Mouse (Mus musculus) embryonic facial prominence, embryonic 12.5 days (tissue): ENCODE results near the gene Sulf2. TPM values are rescaled to one million over a fixed set of nuclear protein-coding genes. Genes with fewer than 3 reads are reported as not detected.
"Not testable (repeated sequence)": the region's sequence is repeated elsewhere in the genome, so short reads cannot be mapped to it uniquely, and the experiment has no call there.

Experiments used
- ATAC-seq: fragments of 200-750 bp; cut with Nextera tagmentation; 2 replicates; pipeline ENCODE4 v1.8.0; 2017; ENCODE audit not compliant: insufficient number of reproducible peaks, insufficient read depth, low FRiP score, low TSS enrichment
- H3K27ac ChIP-seq: fragments of 300-500 bp; sonication (generic); 2 replicates; pipeline ENCODE4 v1.5.1; 2016; ENCODE audit warnings: mild to moderate bottlenecking
- H3K27me3 ChIP-seq: fragments of 300-500 bp; sonication (generic); 2 replicates; pipeline ENCODE4 v1.6.1; 2016; ENCODE audit warnings: mild to moderate bottlenecking, moderate library complexity
- H3K36me3 ChIP-seq: fragments of 300-500 bp; sonication (generic); 2 replicates; pipeline ENCODE4 v1.6.1; 2016; ENCODE audit warnings: mild to moderate bottlenecking
- H3K4me1 ChIP-seq: fragments of 300-500 bp; sonication (generic); 2 replicates; pipeline ENCODE4 v1.6.1; 2016
- H3K4me2 ChIP-seq: fragments of 300-500 bp; sonication (generic); replicated peaks from 2 replicates; pipeline ENCODE4 v1.6.1; 2016; ENCODE audit warnings: mild to moderate bottlenecking, moderate library complexity
- H3K4me3 ChIP-seq: fragments of 300-500 bp; sonication (generic); 2 replicates; pipeline ENCODE4 v1.5.1; 2016; ENCODE audit warnings: mild to moderate bottlenecking
- H3K9ac ChIP-seq: fragments of 300-500 bp; sonication (generic); 2 replicates; pipeline ENCODE4 v1.6.1; 2016; ENCODE audit warnings: mild to moderate bottlenecking, moderate library complexity
- H3K9me3 ChIP-seq: fragments of 300-500 bp; sonication (generic); 2 replicates; pipeline ENCODE4 v1.6.1; 2016; ENCODE audit warnings: mild to moderate bottlenecking, moderate library complexity
- WGBS: fragments of 180-500 bp; shearing (Covaris S2); methylation state at CpG from one replicate; pipeline ENCODE4 v1.1.7; 2016; 5-methylcytosine and 5-hydroxymethylcytosine counted together
- polyA plus RNA-seq: library from polyadenylated mRNA; unstranded; fragments of >200 nt; fragmentation: Nextera tagmentation; extraction: Ambion mirVana; gene quantifications from 2 replicates; pipeline ENCODE4 v1.2.1, GENCODE M21; 2016

Gene Sulf2
- polyA plus RNA-seq, 1 experiment from 2014 or later, result 229 TPM

- 72% methylated on average over 18 of the region's 18 CpGs for WGBS
- Histone ChIP-seq H3K9ac (no peak overlapping the region), H3K27me3 (no peaks in the 10 kb centered on the region), H3K4me1 (peaks cover 5% of the 10 kb centered on the region; the same call in 1 of the 2 replicates), H3K27ac (peak overlapping the region; percentile 43; the same call in 1 of the 2 replicates), H3K4me3 (no peak overlapping the region), H3K36me3 (peaks cover 55% of the 10 kb centered on the region), H3K4me2 (no peak overlapping the region), H3K9me3 (no peaks in the 10 kb centered on the region)
- no peak for ATAC-seq
Measured at GRCm38 (mm10) chr2:166097443-166098291, 57.8 kb downstream of the Sulf2 start.

GRCm38 (mm10) chr2:166096834-166097233 lies 58.6 kb downstream of the Sulf2 start:
- H3K9ac ChIP-seq, result no peak overlapping the region
- no peaks in the 10 kb centered on the region for H3K9me3 ChIP-seq
- no peak for ATAC-seq
- H3K27ac ChIP-seq, result no peak overlapping the region
- H3K4me1 ChIP-seq, result no peaks in the 10 kb centered on the region
- WGBS, result 94% methylated on average over 1 of the region's 1 CpGs
- peaks cover 63% of the 10 kb centered on the region for H3K36me3 ChIP-seq
- no peaks in the 10 kb centered on the region for H3K27me3 ChIP-seq
- no peak overlapping the region for H3K4me2 ChIP-seq
- H3K4me3 ChIP-seq, result no peak overlapping the region

DNA sequence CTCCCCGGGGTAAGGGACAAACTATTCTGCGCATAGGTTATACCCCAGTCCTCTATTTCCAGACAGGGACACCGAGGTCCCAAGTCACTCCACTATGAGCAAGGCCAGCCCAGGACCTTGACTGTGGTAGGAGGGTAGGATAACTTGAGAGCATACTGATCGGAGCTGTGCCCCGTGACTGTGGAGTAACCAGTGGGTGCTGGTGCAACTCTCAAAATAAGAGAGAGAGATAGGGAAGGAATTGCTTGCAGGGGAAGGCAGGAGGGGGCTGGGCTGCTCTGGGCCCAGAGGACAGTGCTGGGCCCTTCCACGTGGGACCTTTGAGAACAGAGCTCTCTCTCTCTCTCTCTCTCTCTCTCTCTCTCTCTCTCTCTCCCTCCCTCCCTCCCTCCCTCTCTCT lies 59.2 kb downstream of the Sulf2 start:
- H3K9me3 ChIP-seq, result no peaks in the 10 kb centered on the region
- H3K9ac ChIP-seq, result no peak overlapping the region
- H3K36me3 ChIP-seq, result peaks cover 68% of the 10 kb centered on the region
- WGBS, result 93% methylated on average over 6 of the region's 6 CpGs
- 0 out of 2 replicates have a peak, but pooled peaks cover under 1% of the 10 kb centered on the region for H3K4me1 ChIP-seq
- H3K27ac ChIP-seq, result no peak overlapping the region
- H3K27me3 ChIP-seq, result no peaks in the 10 kb centered on the region
- no peak overlapping the region for H3K4me2 ChIP-seq
- no peak for ATAC-seq
- H3K4me3 ChIP-seq, result no peak overlapping the region

GRCm38 (mm10) chr2:166092412-166092811 lies 63.1 kb downstream of the Sulf2 start:
- H3K4me1 ChIP-seq, result peaks cover 15% of the 10 kb centered on the region
- no peaks in the 10 kb centered on the region for H3K27me3 ChIP-seq
- H3K27ac ChIP-seq, result no peak overlapping the region
- no peak overlapping the region for H3K9ac ChIP-seq
- no peak overlapping the region for H3K4me2 ChIP-seq
- ATAC-seq, result no peak
- H3K9me3 ChIP-seq, result no peaks in the 10 kb centered on the region
- H3K4me3 ChIP-seq, result no peak overlapping the region
- H3K36me3 ChIP-seq, result peaks cover 73% of the 10 kb centered on the region
- WGBS, result 92% methylated on average over 6 of the region's 6 CpGs

- Histone ChIP-seq H3K4me3 (no peak overlapping the region), H3K36me3 (peaks cover 79% of the 10 kb centered on the region), H3K4me2 (no peak overlapping the region), H3K4me1 (peaks cover 15% of the 10 kb centered on the region), H3K9ac (no peak overlapping the region), H3K27me3 (no peaks in the 10 kb centered on the region), H3K27ac (no peak overlapping the region), H3K9me3 (no peaks in the 10 kb centered on the region)
- 0 out of 2 replicates have a peak, but pooled peaks have one; percentile 23 for ATAC-seq
Measured at GRCm38 (mm10) chr2:166091599-166091998, 63.9 kb downstream of the Sulf2 start.

- H3K4me3 ChIP-seq, result no peak overlapping the region
- H3K9ac ChIP-seq, result no peak overlapping the region
- no peaks in the 10 kb centered on the region for H3K9me3 ChIP-seq
- H3K36me3 ChIP-seq, result peaks cover 89% of the 10 kb centered on the region
- H3K4me2 ChIP-seq, result no peak overlapping the region
- H3K4me1 ChIP-seq, result peaks cover 15% of the 10 kb centered on the region
- WGBS, result 22% methylated on average over 7 of the region's 7 CpGs
- H3K27me3 ChIP-seq, result no peaks in the 10 kb centered on the region
- ATAC-seq, result no peak
- peak overlapping the region; percentile 70; the same call in 1 of the 2 replicates for H3K27ac ChIP-seq
Measured at GRCm38 (mm10) chr2:166090131-166090581, 65.3 kb downstream of the Sulf2 start.

GRCm38 (mm10) chr2:166088991-166089390 lies 66.5 kb downstream of the Sulf2 start:
- Histone ChIP-seq H3K4me1 (peaks cover 15% of the 10 kb centered on the region), H3K27me3 (no peaks in the 10 kb centered on the region), H3K36me3 (peaks cover 87% of the 10 kb centered on the region), H3K4me2 (no peak overlapping the region), H3K27ac (no peak overlapping the region), H3K9ac (no peak overlapping the region), H3K4me3 (no peak overlapping the region), H3K9me3 (no peaks in the 10 kb centered on the region)
- ATAC-seq, result no peak
- WGBS, result 89% methylated on average over 9 of the region's 9 CpGs

DNA sequence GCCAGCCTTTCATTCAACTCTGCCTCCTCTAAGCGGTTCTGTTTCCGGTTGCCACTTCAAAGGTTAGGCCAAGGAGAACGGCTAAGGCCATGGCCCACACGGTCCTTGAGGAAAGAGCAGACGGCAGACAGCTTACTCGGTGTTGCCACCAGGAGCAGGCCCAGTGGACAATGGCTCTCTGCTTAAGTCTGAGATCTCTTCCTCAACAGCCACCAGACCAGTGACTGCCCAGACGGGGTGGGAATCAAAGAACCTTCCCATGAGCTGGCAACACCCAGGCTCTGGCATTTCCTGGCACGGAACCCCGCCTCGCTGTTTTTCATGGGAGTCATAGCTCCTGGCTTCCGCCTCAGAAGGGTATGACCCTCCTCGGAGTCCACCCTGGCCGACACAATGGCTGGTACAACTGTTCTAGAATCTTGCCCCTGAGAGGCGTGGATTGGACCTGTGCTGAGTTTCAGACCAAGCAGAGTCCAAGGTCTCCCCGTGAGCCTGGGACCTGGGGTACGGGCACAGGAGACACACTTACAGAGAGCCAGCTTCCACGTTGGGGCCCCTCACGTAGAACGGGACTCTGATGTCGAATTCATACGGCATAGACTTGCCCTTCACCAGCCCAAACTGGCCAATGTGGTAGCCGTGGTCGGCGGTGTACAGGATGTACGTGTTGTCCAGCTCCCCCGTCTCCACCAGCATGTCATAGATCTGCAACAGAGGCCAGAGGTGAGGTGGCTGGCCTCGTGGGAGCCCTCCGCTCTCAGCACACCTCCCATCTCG lies 68.8 kb downstream of the Sulf2 start:
- no peak overlapping the region for H3K4me2 ChIP-seq
- H3K27ac ChIP-seq, result 0 out of 2 replicates have a peak overlapping the region, but pooled peaks have one; percentile 11
- no peaks in the 10 kb centered on the region for H3K9me3 ChIP-seq
- peaks cover 85% of the 10 kb centered on the region for H3K36me3 ChIP-seq
- no peak for ATAC-seq
- H3K4me3 ChIP-seq, result no peak overlapping the region
- WGBS, result 86% methylated on average over 29 of the region's 29 CpGs
- peaks cover 15% of the 10 kb centered on the region for H3K4me1 ChIP-seq
- H3K27me3 ChIP-seq, result no peaks in the 10 kb centered on the region
- H3K9ac ChIP-seq, result no peak overlapping the region

DNA sequence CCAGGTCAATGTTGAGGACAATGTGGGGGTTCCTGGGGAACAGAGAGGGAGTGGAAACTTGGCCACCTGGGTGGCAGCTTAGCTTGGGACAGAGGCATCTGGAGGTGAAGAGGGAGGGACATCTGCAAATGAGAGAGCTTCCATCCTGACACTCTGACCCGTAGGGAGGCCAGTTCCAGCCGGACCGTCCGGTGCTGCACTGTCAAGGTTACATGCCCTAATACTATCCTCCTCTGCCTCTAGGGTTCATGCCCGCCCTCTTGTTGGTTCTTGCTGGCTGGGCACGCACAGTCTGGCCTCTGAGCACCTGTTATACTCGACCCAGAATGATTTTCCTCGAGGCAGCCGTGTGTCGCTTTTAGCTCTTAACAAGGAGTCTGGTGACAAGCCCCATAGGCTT lies 69.7 kb downstream of the Sulf2 start:
- Histone ChIP-seq H3K9ac (no peak overlapping the region), H3K27ac (no peak overlapping the region), H3K27me3 (no peaks in the 10 kb centered on the region), H3K36me3 (peaks cover 85% of the 10 kb centered on the region), H3K4me2 (no peak overlapping the region), H3K9me3 (no peaks in the 10 kb centered on the region), H3K4me3 (no peak overlapping the region), H3K4me1 (peaks cover 10% of the 10 kb centered on the region)
- 92% methylated on average over 10 of the region's 10 CpGs for WGBS
- no peak for ATAC-seq

DNA sequence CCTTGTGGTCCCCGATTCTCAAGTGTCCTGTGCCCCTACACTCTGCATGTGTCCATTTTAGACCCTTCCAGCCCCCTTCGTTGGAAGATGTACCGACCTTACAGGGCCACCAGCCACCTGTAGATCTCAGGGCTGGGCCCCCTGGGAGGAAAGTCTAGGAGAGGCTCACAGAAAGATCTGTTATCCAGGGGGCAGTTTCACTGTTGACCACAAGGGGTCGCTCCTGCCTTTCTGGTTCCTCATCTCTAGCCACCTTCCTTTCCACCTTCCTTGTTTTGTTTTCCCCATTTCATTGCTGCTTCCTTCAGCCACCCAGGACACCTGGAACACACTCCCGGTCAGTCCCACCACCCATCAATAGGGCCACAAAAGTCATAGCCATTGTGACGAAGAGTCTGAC lies 70.5 kb downstream of the Sulf2 start:
- not testable (repeated sequence) for H3K27ac ChIP-seq, H3K4me1 ChIP-seq, H3K27me3 ChIP-seq, H3K4me2 ChIP-seq, H3K4me3 ChIP-seq, H3K9ac ChIP-seq, ATAC-seq, H3K9me3 ChIP-seq
- peaks cover 88% of the 10 kb centered on the region for H3K36me3 ChIP-seq
- WGBS, result 41% methylated on average over 6 of the region's 6 CpGs

DNA sequence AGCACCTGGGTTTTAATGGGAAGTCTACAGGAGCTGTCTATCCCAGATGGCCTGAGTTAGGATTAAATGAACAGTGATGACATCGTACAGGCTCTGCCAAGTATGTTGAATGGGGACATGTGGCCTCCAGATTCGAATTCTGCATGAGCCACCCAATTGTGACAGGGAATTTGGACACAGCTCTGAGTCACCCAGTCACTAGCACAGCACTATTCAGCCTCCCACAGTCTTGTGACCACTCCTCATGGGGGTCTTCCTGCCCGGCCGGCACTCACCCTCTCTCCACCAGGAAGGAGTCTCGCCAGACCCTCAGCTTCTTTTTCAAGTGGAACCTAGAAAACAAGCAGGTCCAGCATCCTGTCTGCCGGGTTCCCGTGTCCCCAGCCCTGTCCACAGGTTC lies 71.4 kb downstream of the Sulf2 start:
- no peak for ATAC-seq
- peaks cover 90% of the 10 kb centered on the region for H3K36me3 ChIP-seq

More for the DNA sequence above, 71.4 kb downstream of the Sulf2 start:
- Histone ChIP-seq H3K9me3 (no peaks in the 10 kb centered on the region), H3K27ac (no peak overlapping the region), H3K9ac (no peak overlapping the region), H3K4me1 (no peaks in the 10 kb centered on the region), H3K27me3 (no peaks in the 10 kb centered on the region), H3K4me2 (no peak overlapping the region), H3K4me3 (no peak overlapping the region)
- 91% methylated on average over 7 of the region's 7 CpGs for WGBS
